Mouse (Mus musculus): ENCODE data around the gene Med4.

- TF ChIP-seq POLR2A (IDR thresholded peaks at IDR 0.05; ENCODE audit: borderline replicate concordance, low read depth, low read length) (no peak), CTCF (IDR thresholded peaks at IDR 0.05; ENCODE audit: low read depth, low read length) (no peak)
Measured at GRCm38 (mm10) chr14:73478321-73478720, 31.5 kb upstream of the Med4 start.
